Comparison of ENCODE assay signal across 21 mouse cellular contexts in the genomic region with DNA sequence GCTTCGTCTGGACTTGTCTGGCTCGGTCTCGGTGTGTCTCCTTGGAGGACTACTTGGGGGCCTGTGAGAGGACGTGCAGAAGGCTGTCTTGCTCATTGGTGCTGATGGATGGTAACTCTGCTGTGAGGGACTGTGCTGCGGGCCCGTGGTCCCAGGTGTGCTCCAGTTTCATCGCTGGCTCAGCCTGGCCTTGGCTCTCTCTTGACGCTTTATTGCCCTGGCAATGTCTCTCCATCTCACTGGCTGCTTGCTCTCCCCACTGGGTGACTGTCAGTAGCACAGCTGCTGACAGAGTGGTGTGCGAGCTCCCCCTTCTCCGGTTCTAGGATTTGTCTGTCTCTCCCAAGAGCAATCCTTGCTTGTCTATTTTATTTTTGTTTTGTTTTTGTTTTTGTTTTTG. TPM values are rescaled to one million over a fixed set of nuclear protein-coding genes. Genes with fewer than 3 reads are reported as not detected.
"Had no signal": no experiment of that assay in that cellular context is flagged by ENCODE, and none has a peak within 500 bp of the region (broad histone marks: within the 10 kb centered on the region; RNA-seq: fewer than 3 reads in every experiment).

No protein-coding gene starts in this region.

- H3K27ac ChIP-seq: lung, embryonic 15.5 days; macrophage; midbrain, embryonic 13.5 days; midbrain, embryonic 15.5 days; neural tube, embryonic 12.5 days; stomach, embryonic 15.5 days; stomach, postnatal 0 days had no signal

- H3K9me3 ChIP-seq: lung, embryonic 15.5 days; megakaryocyte, embryonic 14.5 days; midbrain, embryonic 13.5 days; midbrain, embryonic 15.5 days; neural tube, embryonic 12.5 days; stomach, embryonic 15.5 days had no signal

- H3K4me2 ChIP-seq: lung, embryonic 15.5 days; midbrain, embryonic 11.5 days; midbrain, embryonic 13.5 days; midbrain, embryonic 15.5 days; neural tube, embryonic 12.5 days; stomach, embryonic 15.5 days had no signal

- ATAC-seq: lung, postnatal 0 days; midbrain, embryonic 13.5 days; midbrain, embryonic 15.5 days had no signal

- H3K9ac ChIP-seq: lung, embryonic 15.5 days; midbrain, embryonic 13.5 days; midbrain, embryonic 15.5 days; neural tube, embryonic 12.5 days; stomach, embryonic 15.5 days had no signal

- H3K27me3 ChIP-seq: lung, embryonic 15.5 days; midbrain, embryonic 13.5 days; midbrain, embryonic 15.5 days; neural tube, embryonic 12.5 days; stomach, embryonic 15.5 days had no signal

- H3K4me1 ChIP-seq: lung, embryonic 15.5 days; megakaryocyte, embryonic 14.5 days; midbrain, embryonic 15.5 days; neural tube, embryonic 12.5 days; stomach, embryonic 15.5 days had no signal

- H3K4me3 ChIP-seq: lung, embryonic 15.5 days; megakaryocyte, embryonic 14.5 days; midbrain, embryonic 13.5 days; midbrain, embryonic 15.5 days; neural tube, embryonic 12.5 days; stomach, embryonic 15.5 days had no signal

- DNase-seq: lung, adult 18-20 months; lung, postnatal 14 days; lung, postnatal 36 days; right cerebral cortex, postnatal 14 days; thymus, adult 2 months; thymus, postnatal 25 days; thymus, postnatal 4 days had no signal

- H3K36me3 ChIP-seq: lung, embryonic 15.5 days; midbrain, embryonic 13.5 days; midbrain, embryonic 15.5 days; neural tube, embryonic 12.5 days; stomach, embryonic 15.5 days had no signal

RNA-seq across cellular contexts. Expression of a gene that starts 34.5 kb away (rescaled TPM):
- polyA plus RNA-seq: liver, embryonic 16.5 days; lung, postnatal 0 days; macrophage; spleen, adult 2 months; stomach, postnatal 0 days; testis, adult 2 months; urinary bladder, adult 2 months had no signal
